Mouse (Mus musculus) midbrain, embryonic 10.5 days (tissue): ENCODE results near the gene Enpp5. TPM values are rescaled to one million over a fixed set of nuclear protein-coding genes. Genes with fewer than 3 reads are reported as not detected.

Experiments used
- DNase-seq: peaks from one replicate; pipeline ENCODE4 v3.0.0-alpha.2; 2017; ENCODE audit warnings: low spot score
- H3K27ac ChIP-seq: fragments of 300-500 bp; sonication (generic); replicated peaks from 2 replicates; pipeline ENCODE4 v1.5.1; 2016; ENCODE audit warnings: mild to moderate bottlenecking
- H3K27me3 ChIP-seq: fragments of 300-500 bp; sonication (generic); 2 replicates; pipeline ENCODE4 v1.6.1; 2016; ENCODE audit warnings: low read depth, mild to moderate bottlenecking; ENCODE audit not compliant: poor library complexity, severe bottlenecking
- H3K36me3 ChIP-seq: fragments of 300-500 bp; sonication (generic); 2 replicates; pipeline ENCODE4 v1.6.1; 2016; ENCODE audit warnings: mild to moderate bottlenecking, moderate library complexity
- H3K4me1 ChIP-seq: fragments of 300-500 bp; sonication (generic); 2 replicates; pipeline ENCODE4 v1.6.1; 2016
- H3K4me3 ChIP-seq: fragments of 300-500 bp; sonication (generic); 2 replicates; pipeline ENCODE4 v1.5.1; 2016; ENCODE audit warnings: mild to moderate bottlenecking, moderate library complexity
- H3K9me3 ChIP-seq: fragments of 300-500 bp; sonication (generic); replicated peaks from 2 replicates; pipeline ENCODE4 v1.6.1; 2016; ENCODE audit warnings: mild to moderate bottlenecking
- WGBS: fragments of 180-500 bp; shearing (Covaris S2); methylation state at CpG from one replicate; pipeline ENCODE4 v1.1.7; 2016; 5-methylcytosine and 5-hydroxymethylcytosine counted together
- polyA plus RNA-seq: library from polyadenylated mRNA; unstranded; fragments of >200 nt; fragmentation: Nextera tagmentation; extraction: Ambion mirVana; gene quantifications from 2 replicates; pipeline ENCODE4 v1.2.1, GENCODE M21; 2016

The Enpp5 gene
- polyA plus RNA-seq = 7.0 and 13.0 TPM in 2 replicates

- peak; percentile 75 for DNase-seq
- peaks cover 15% of the 10 kb centered on the region for H3K4me1 ChIP-seq
- H3K4me3 ChIP-seq = peak within 1 kb of the TSS; percentile 75
- H3K27me3 ChIP-seq = 0 out of 2 replicates have a peak, but pooled peaks cover 12% of the 10 kb centered on the region
- peak within 1 kb of the TSS; percentile 78 for H3K27ac ChIP-seq
- H3K9me3 ChIP-seq = no peaks in the 10 kb centered on the region
- H3K36me3 ChIP-seq = no peaks in the 10 kb centered on the region; the same call in 1 of the 2 replicates
- under 1% methylated on average over 31 of the region's 31 CpGs for WGBS
These were observed at the start of gene Enpp5 for GRCm38 (mm10) chr17:44078631-44079350. Gene Enpp5, plus strand, starts transcription at chr17:44078813.

GRCm38 (mm10) chr17:44029616-44030015 is 49.0 kb upstream of the Enpp5 start:
- Histone ChIP-seq H3K27ac (no peak overlapping the region), H3K4me1 (peaks cover 13% of the 10 kb centered on the region), H3K4me3 (no peak overlapping the region), H3K36me3 (no peaks in the 10 kb centered on the region), H3K27me3 (no peaks in the 10 kb centered on the region), H3K9me3 (no peaks in the 10 kb centered on the region)
- no peak for DNase-seq
- 84% methylated on average over 5 of the region's 5 CpGs for WGBS

GRCm38 (mm10) chr17:44030776-44031587 is 47.6 kb upstream of the Enpp5 start:
- Histone ChIP-seq H3K4me1 (peaks cover 9% of the 10 kb centered on the region; the same call in 1 of the 2 replicates), H3K36me3 (no peaks in the 10 kb centered on the region), H3K27ac (no peak overlapping the region), H3K4me3 (no peak overlapping the region), H3K9me3 (no peaks in the 10 kb centered on the region), H3K27me3 (no peaks in the 10 kb centered on the region)
- WGBS = 51% methylated on average over 3 of the region's 3 CpGs
- no peak for DNase-seq

GRCm38 (mm10) chr17:44035005-44035404 is 43.6 kb upstream of the Enpp5 start:
- Histone ChIP-seq H3K27me3 (no peaks in the 10 kb centered on the region), H3K36me3 (no peaks in the 10 kb centered on the region), H3K9me3 (no peaks in the 10 kb centered on the region), H3K4me1 (peaks cover 6% of the 10 kb centered on the region; the same call in 1 of the 2 replicates), H3K27ac (no peak overlapping the region), H3K4me3 (no peak overlapping the region)
- 83% methylated on average over 1 of the region's 1 CpGs for WGBS
- DNase-seq = no peak

- Histone ChIP-seq H3K9me3 (no peaks in the 10 kb centered on the region), H3K4me3 (no peak overlapping the region), H3K27ac (no peak overlapping the region), H3K4me1 (no peaks in the 10 kb centered on the region), H3K27me3 (no peaks in the 10 kb centered on the region), H3K36me3 (no peaks in the 10 kb centered on the region)
- DNase-seq = peak; percentile 23
- WGBS = 63% methylated on average over 9 of the region's 9 CpGs
These were observed 40.0 kb upstream of the Enpp5 start for GRCm38 (mm10) chr17:44038656-44039055.

- H3K9me3 ChIP-seq = no peaks in the 10 kb centered on the region
These were observed 38.2 kb upstream of the Enpp5 start for GRCm38 (mm10) chr17:44040449-44040848.

GRCm38 (mm10) chr17:44042301-44042700 is 36.3 kb upstream of the Enpp5 start:
- Histone ChIP-seq H3K27ac (no peak overlapping the region), H3K4me3 (no peak overlapping the region), H3K27me3 (no peaks in the 10 kb centered on the region), H3K36me3 (no peaks in the 10 kb centered on the region), H3K9me3 (no peaks in the 10 kb centered on the region), H3K4me1 (no peaks in the 10 kb centered on the region)
- 79% methylated on average over 2 of the region's 2 CpGs for WGBS
- DNase-seq = no peak

More at GRCm38 (mm10) chr17:44040449-44040848, 38.2 kb upstream of the Enpp5 start:
- WGBS = 90% methylated on average over 2 of the region's 2 CpGs
- Histone ChIP-seq H3K4me1 (no peaks in the 10 kb centered on the region), H3K27me3 (no peaks in the 10 kb centered on the region), H3K4me3 (no peak overlapping the region), H3K36me3 (no peaks in the 10 kb centered on the region), H3K27ac (no peak overlapping the region)
- no peak for DNase-seq

- H3K4me1 ChIP-seq = no peaks in the 10 kb centered on the region
- no peak overlapping the region for H3K4me3 ChIP-seq
- WGBS = 88% methylated on average over 8 of the region's 8 CpGs
- DNase-seq = no peak
- no peaks in the 10 kb centered on the region for H3K9me3 ChIP-seq
- no peaks in the 10 kb centered on the region for H3K27me3 ChIP-seq
- no peak overlapping the region for H3K27ac ChIP-seq
- H3K36me3 ChIP-seq = no peaks in the 10 kb centered on the region
These were observed 35.8 kb upstream of the Enpp5 start for GRCm38 (mm10) chr17:44042861-44043260.

- Histone ChIP-seq H3K27me3 (no peaks in the 10 kb centered on the region), H3K4me1 (no peaks in the 10 kb centered on the region), H3K27ac (no peak overlapping the region), H3K36me3 (no peaks in the 10 kb centered on the region), H3K4me3 (no peak overlapping the region), H3K9me3 (no peaks in the 10 kb centered on the region)
- DNase-seq = no peak
- WGBS = 84% methylated on average over 4 of the region's 4 CpGs
These were observed 25.2 kb upstream of the Enpp5 start for GRCm38 (mm10) chr17:44053427-44053826.

- no peaks in the 10 kb centered on the region for H3K27me3 ChIP-seq
- WGBS = 84% methylated on average over 1 of the region's 1 CpGs
- H3K36me3 ChIP-seq = no peaks in the 10 kb centered on the region
- DNase-seq = no peak
- no peaks in the 10 kb centered on the region for H3K9me3 ChIP-seq
- H3K4me3 ChIP-seq = no peak overlapping the region
- H3K4me1 ChIP-seq = no peaks in the 10 kb centered on the region
- H3K27ac ChIP-seq = no peak overlapping the region
These were observed 21.5 kb upstream of the Enpp5 start for GRCm38 (mm10) chr17:44057123-44057522.

GRCm38 (mm10) chr17:44058145-44058544 is 20.5 kb upstream of the Enpp5 start:
- Histone ChIP-seq H3K9me3 (no peaks in the 10 kb centered on the region), H3K4me3 (no peak overlapping the region), H3K27ac (no peak overlapping the region), H3K36me3 (no peaks in the 10 kb centered on the region), H3K27me3 (no peaks in the 10 kb centered on the region), H3K4me1 (no peaks in the 10 kb centered on the region)
- no peak for DNase-seq

- Histone ChIP-seq H3K27ac (no peak overlapping the region), H3K4me3 (no peak overlapping the region), H3K9me3 (no peaks in the 10 kb centered on the region), H3K36me3 (no peaks in the 10 kb centered on the region), H3K27me3 (no peaks in the 10 kb centered on the region), H3K4me1 (no peaks in the 10 kb centered on the region)
- no peak for DNase-seq
- 87% methylated on average over 1 of the region's 1 CpGs for WGBS
These were observed 17.8 kb upstream of the Enpp5 start for GRCm38 (mm10) chr17:44060781-44061180.
